Mouse (Mus musculus) myocyte (in vitro differentiated cells): ENCODE data around the gene Apex2.

ENCODE experiments used
- CEBPB ChIP-seq: IDR thresholded peaks from 2 replicates; pipeline ENCODE4 v1.6.1; 2011; ENCODE audit warnings: mild to moderate bottlenecking, moderate library complexity; ENCODE audit not compliant: poor library complexity, insufficient read depth, severe bottlenecking
- MAX ChIP-seq: IDR thresholded peaks from one replicate; pipeline ENCODE4 v1.6.1; 2011; ENCODE audit warnings: low read depth, mild to moderate bottlenecking, control low read depth
- MYOG ChIP-seq, 3 experiments: IDR thresholded peaks; one replicate each; pipeline ENCODE4 v1.6.1; 2011; ENCODE audit warnings: control low read depth in 2 of 3, low read depth in 2 of 3, mild to moderate bottlenecking in 2 of 3; ENCODE audit not compliant: insufficient read length in 2 of 3, control insufficient read depth in 1 of 3, insufficient read depth in 1 of 3
- POLR2A ChIP-seq: IDR thresholded peaks from one replicate; pipeline ENCODE4 v1.6.1; 2011; ENCODE audit warnings: low read depth, mild to moderate bottlenecking, control low read depth, moderate library complexity; ENCODE audit not compliant: insufficient read length
- POLR2AphosphoS2 ChIP-seq: IDR thresholded peaks from one replicate; pipeline ENCODE4 v1.6.1; 2011; ENCODE audit warnings: low read depth, control low read depth; ENCODE audit not compliant: insufficient read length
- TCF12 ChIP-seq: IDR thresholded peaks from one replicate; pipeline ENCODE4 v1.6.1; 2011; ENCODE audit warnings: mild to moderate bottlenecking, control low read depth; ENCODE audit not compliant: poor library complexity, insufficient read depth, severe bottlenecking
- TCF3 ChIP-seq: IDR thresholded peaks from one replicate; pipeline ENCODE4 v1.6.1; 2011; ENCODE audit warnings: low read depth, control low read depth; ENCODE audit not compliant: insufficient read length
- USF1 ChIP-seq: IDR thresholded peaks from one replicate; pipeline ENCODE4 v1.6.1; 2011; ENCODE audit warnings: low read depth, mild to moderate bottlenecking, control low read depth, moderate library complexity

- no peak for TF ChIP-seq TCF12
- TF ChIP-seq MAX: no peak
- TF ChIP-seq POLR2A: no peak
- TF ChIP-seq POLR2AphosphoS2: no peak
- no peak for TF ChIP-seq MYOG (IDR thresholded peaks at IDR 0.05; ENCODE audit: control insufficient read depth in 1 of 3, insufficient read depth in 1 of 3, insufficient read length in 2 of 3, low read depth in 2 of 3)
- TF ChIP-seq USF1: no peak
- no peak for TF ChIP-seq CEBPB
- TF ChIP-seq TCF3: no peak
These were observed 42.4 kb downstream of the Apex2 start, which contains the start of gene Alas2 for GRCm38 (mm10) chrX:150547239-150547638.
